ENCODE assay signal across 14 mouse cellular contexts in the genomic region with DNA sequence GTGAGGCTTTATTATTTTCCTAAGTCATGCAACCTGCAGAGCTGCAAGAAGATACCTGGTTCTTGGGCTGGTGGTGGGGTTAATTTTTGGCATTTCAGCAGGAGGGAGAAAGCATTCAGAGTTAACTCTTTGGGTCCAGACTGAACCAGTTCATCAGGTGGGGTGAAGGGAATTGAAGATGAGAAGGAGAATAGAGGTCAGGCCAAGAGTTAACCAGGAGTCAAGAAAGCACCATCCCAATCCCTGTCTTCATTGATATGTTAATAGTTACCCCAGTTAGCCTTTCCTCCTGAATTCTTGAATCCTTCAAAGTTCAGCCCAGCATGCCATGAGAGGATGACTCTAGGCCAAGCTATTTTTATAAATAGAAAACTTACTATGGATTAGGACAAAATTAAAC. TPM values are rescaled to one million over a fixed set of nuclear protein-coding genes. Genes with fewer than 3 reads are reported as not detected.
"Had no signal": no experiment of that assay in that cellular context is flagged by ENCODE, and none has a peak within 500 bp of the region (broad histone marks: within the 10 kb centered on the region; RNA-seq: fewer than 3 reads in every experiment).

No protein-coding gene starts in this region.

RNA-seq across cellular contexts. Expression of gene Zfp985, which starts 4.9 kb away (rescaled TPM):
- total RNA-seq: left cerebral cortex, postnatal 25 days; left cerebral cortex, postnatal 36 days; left cerebral cortex, postnatal 4 days; liver, adult 2 months; monocyte, adult 5-6 weeks had no signal
- polyA plus RNA-seq: limb, embryonic 15.5 days; liver, adult 2 months; liver, embryonic 16.5 days; lung, adult 2 months; macrophage; midbrain, embryonic 14.5 days; midbrain, embryonic 15.5 days; neural tube, embryonic 12.5 days had no signal

RNA-seq across cellular contexts. Expression of gene Gm16503, which starts 18.0 kb away (rescaled TPM):
- total RNA-seq: liver, adult 2 months; megakaryocyte, adult 5-6 weeks; monocyte, adult 5-6 weeks had no signal
- polyA plus RNA-seq: liver, adult 2 months; macrophage; myocyte had no signal
